Mouse (Mus musculus) hindbrain, postnatal 0 days (tissue): ENCODE data around the gene Mcrip1. TPM values are rescaled to one million over a fixed set of nuclear protein-coding genes. Genes with fewer than 3 reads are reported as not detected.
A peak's percentile ranks its signal among the peaks of the same experiment; 100 is the strongest.

ENCODE experiments used
- ATAC-seq: fragments of 200-750 bp; cut with Nextera tagmentation; 2 replicates; pipeline ENCODE4 v1.8.0; 2017; ENCODE audit warnings: mild to moderate bottlenecking, moderate TSS enrichment, moderate library complexity
- DNase-seq: peaks from one replicate; pipeline ENCODE4 v3.0.0-alpha.2; 2015; ENCODE audit warnings: low spot score
- H3K27ac ChIP-seq: fragments of 300-500 bp; sonication (generic); 2 replicates; pipeline ENCODE4 v1.5.1; 2014; ENCODE audit warnings: mild to moderate bottlenecking
- H3K27me3 ChIP-seq: fragments of 300-500 bp; sonication (generic); 2 replicates; pipeline ENCODE4 v1.6.1; 2014; ENCODE audit warnings: low read length, mixed read lengths; ENCODE audit not compliant: insufficient read depth
- H3K36me3 ChIP-seq: fragments of 300-500 bp; sonication (generic); 2 replicates; pipeline ENCODE4 v1.6.1; 2014; ENCODE audit warnings: low read length, mixed read lengths; ENCODE audit not compliant: insufficient read depth
- H3K4me1 ChIP-seq: fragments of 300-500 bp; sonication (generic); 2 replicates; pipeline ENCODE4 v1.6.1; 2014; ENCODE audit warnings: antibody characterized with exemption, low read length, mixed read lengths; ENCODE audit not compliant: insufficient read depth
- H3K4me2 ChIP-seq: fragments of 300-500 bp; sonication (generic); 2 replicates; pipeline ENCODE4 v1.6.1; 2014; ENCODE audit warnings: low read depth, mild to moderate bottlenecking, low read length, moderate library complexity, mixed read lengths
- H3K4me3 ChIP-seq: fragments of 300-500 bp; sonication (generic); 2 replicates; pipeline ENCODE4 v1.5.1; 2014; ENCODE audit warnings: low read length
- H3K9ac ChIP-seq: fragments of 300-500 bp; sonication (generic); replicated peaks from 2 replicates; pipeline ENCODE4 v1.6.1; 2014; ENCODE audit warnings: mild to moderate bottlenecking, low read length, moderate library complexity, mixed read lengths
- H3K9me3 ChIP-seq: fragments of 300-500 bp; sonication (generic); 2 replicates; pipeline ENCODE4 v1.6.1; 2016; ENCODE audit warnings: low read length, mixed read lengths
- CTCF ChIP-seq: IDR thresholded peaks from 2 replicates; pipeline ENCODE4 v1.5.1; 2016; ENCODE audit warnings: antibody characterized with exemption, control low read depth, low read depth
- WGBS: fragments of 180-500 bp; shearing (Covaris S2); extraction: QIAGEN DNeasy Blood & Tissue Kit; methylation state at CpG from one replicate; pipeline ENCODE4 v1.1.7; 2014; 5-methylcytosine and 5-hydroxymethylcytosine counted together
- polyA plus RNA-seq: library from polyadenylated mRNA; unstranded; fragments of >200 nt; fragmentation: Nextera tagmentation; extraction: Ambion mirVana; gene quantifications from 2 replicates; pipeline ENCODE4 v1.2.1, GENCODE M21; 2015
- total RNA-seq: library from RNA; depleted of rRNA; stranded (reverse); fragments of >200 nt; gene quantifications from 2 replicates; pipeline ENCODE4 v1.2.3, GENCODE M21; 2014; rRNA removed

The Mcrip1 gene
- total and polyA plus RNA-seq, 2 experiments from 2014 or later = 144 to 257 TPM

- no peak for ATAC-seq
- DNase-seq = no peak
- Histone ChIP-seq H3K9ac (no peak overlapping the region), H3K27me3 (no peaks in the 10 kb centered on the region), H3K4me1 (no peaks in the 10 kb centered on the region), H3K27ac (no peak overlapping the region), H3K9me3 (no peaks in the 10 kb centered on the region), H3K4me2 (no peak overlapping the region), H3K4me3 (no peak overlapping the region), H3K36me3 (peaks cover 38% of the 10 kb centered on the region)
- WGBS = 90% methylated on average over 5 of the region's 5 CpGs
- TF ChIP-seq CTCF = no peak
Measured at GRCm38 (mm10) chr11:120498891-120499290, 50.6 kb downstream of the Mcrip1 start.

- ATAC-seq = no peak
- peaks cover 38% of the 10 kb centered on the region for H3K36me3 ChIP-seq
- no peak overlapping the region for H3K4me3 ChIP-seq
- H3K4me1 ChIP-seq = peaks cover 5% of the 10 kb centered on the region
- no peak for TF ChIP-seq CTCF
- WGBS = 92% methylated on average over 12 of the region's 12 CpGs
- H3K4me2 ChIP-seq = no peak overlapping the region
- H3K9me3 ChIP-seq = no peaks in the 10 kb centered on the region
- no peak overlapping the region for H3K27ac ChIP-seq
- no peak for DNase-seq
- no peaks in the 10 kb centered on the region for H3K27me3 ChIP-seq
- no peak overlapping the region for H3K9ac ChIP-seq
Measured at GRCm38 (mm10) chr11:120498226-120498625, 51.3 kb downstream of the Mcrip1 start.

GRCm38 (mm10) chr11:120497436-120497835 lies 52.1 kb downstream of the Mcrip1 start:
- H3K4me1 ChIP-seq = peaks cover 10% of the 10 kb centered on the region
- ATAC-seq (no peak), DNase-seq (no peak)
- no peak overlapping the region for H3K4me3 ChIP-seq
- no peak overlapping the region for H3K27ac ChIP-seq
- TF ChIP-seq CTCF = no peak
- H3K9ac ChIP-seq = no peak overlapping the region
- peaks cover 38% of the 10 kb centered on the region for H3K36me3 ChIP-seq
- H3K27me3 ChIP-seq = no peaks in the 10 kb centered on the region
- H3K9me3 ChIP-seq = no peaks in the 10 kb centered on the region
- H3K4me2 ChIP-seq = no peak overlapping the region
- 94% methylated on average over 3 of the region's 3 CpGs for WGBS

GRCm38 (mm10) chr11:120493911-120494310 lies 55.6 kb downstream of the Mcrip1 start:
- 85% methylated on average over 3 of the region's 3 CpGs for WGBS
- H3K4me2 ChIP-seq = no peak overlapping the region

GRCm38 (mm10) chr11:120493351-120493750 lies 56.2 kb downstream of the Mcrip1 start:
- no peaks in the 10 kb centered on the region for H3K27me3 ChIP-seq
- H3K36me3 ChIP-seq = peaks cover 39% of the 10 kb centered on the region
- H3K4me3 ChIP-seq = peak overlapping the region; percentile 63
- H3K4me2 ChIP-seq = peak overlapping the region; percentile 77
- peak overlapping the region; percentile 59 for H3K9ac ChIP-seq
- DNase-seq = no peak
- H3K27ac ChIP-seq = peak overlapping the region; percentile 56; the same call in 1 of the 2 replicates
- no peaks in the 10 kb centered on the region for H3K9me3 ChIP-seq
- 49% methylated on average over 3 of the region's 3 CpGs for WGBS
- no peak for ATAC-seq
- peaks cover 19% of the 10 kb centered on the region for H3K4me1 ChIP-seq
- TF ChIP-seq CTCF = no peak

More at GRCm38 (mm10) chr11:120493911-120494310, 55.6 kb downstream of the Mcrip1 start:
- Histone ChIP-seq H3K4me1 (peaks cover 19% of the 10 kb centered on the region), H3K9me3 (no peaks in the 10 kb centered on the region), H3K36me3 (peaks cover 38% of the 10 kb centered on the region), H3K9ac (no peak overlapping the region), H3K4me3 (no peak overlapping the region), H3K27ac (no peak overlapping the region), H3K27me3 (no peaks in the 10 kb centered on the region)
- DNase-seq (no peak), ATAC-seq (no peak)
- no peak for TF ChIP-seq CTCF

Other genes starting within 250 kb of the Mcrip1 start
Only the 30 nearest of the 34 such genes appear.
- gene Actg1, start 201.2 kb downstream of the Mcrip1 start, total RNA-seq = 2,410 and 2,568 TPM in 2 replicates
- 3,348 and 3,639 TPM in 2 replicates for gene Actg1, start 201.2 kb downstream of the Mcrip1 start, polyA plus RNA-seq
- gene Fscn2, start 188.2 kb downstream of the Mcrip1 start, total RNA-seq = 3.0 and 9.0 TPM in 2 replicates
- gene Fscn2, start 188.2 kb downstream of the Mcrip1 start, polyA plus RNA-seq = 1.5 and 1.9 TPM in 2 replicates
- 175 and 178 TPM in 2 replicates for gene Faap100, start 171.0 kb downstream of the Mcrip1 start, total RNA-seq
- 74.6 and 76.4 TPM in 2 replicates for gene Faap100, start 171.0 kb downstream of the Mcrip1 start, polyA plus RNA-seq
- gene Nploc4, start 112.0 kb downstream of the Mcrip1 start, total RNA-seq = 65.8 and 76.3 TPM in 2 replicates
- 27.1 and 28.3 TPM in 2 replicates for gene Nploc4, start 112.0 kb downstream of the Mcrip1 start, polyA plus RNA-seq
- not detected in 2 replicates for gene Tspan10, start 107.1 kb downstream of the Mcrip1 start, total RNA-seq
- not detected in 2 replicates for gene Tspan10, start 107.1 kb downstream of the Mcrip1 start, polyA plus RNA-seq
- gene Pde6g, start 96.2 kb downstream of the Mcrip1 start, total RNA-seq = not detected in 2 replicates
- 0.23 TPM in 1 of 2 replicates, not detected in the other for gene Pde6g, start 96.2 kb downstream of the Mcrip1 start, polyA plus RNA-seq
- gene Oxld1, start 91.7 kb downstream of the Mcrip1 start, total RNA-seq = 11.7 and 11.9 TPM in 2 replicates
- 13.3 and 13.6 TPM in 2 replicates for gene Oxld1, start 91.7 kb downstream of the Mcrip1 start, polyA plus RNA-seq
- 10.4 and 15.4 TPM in 2 replicates for gene Ccdc137, start 91.6 kb downstream of the Mcrip1 start, total RNA-seq
- gene Ccdc137, start 91.6 kb downstream of the Mcrip1 start, polyA plus RNA-seq = 17.3 and 18.7 TPM in 2 replicates
- gene Arl16, start 82.1 kb downstream of the Mcrip1 start, total RNA-seq = 67.2 and 113 TPM in 2 replicates
- gene Arl16, start 82.1 kb downstream of the Mcrip1 start, polyA plus RNA-seq = 71.2 and 73.0 TPM in 2 replicates
- 37.5 and 52.4 TPM in 2 replicates for gene Mrpl12, start 65.1 kb downstream of the Mcrip1 start, total RNA-seq
- 147 and 155 TPM in 2 replicates for gene Mrpl12, start 65.1 kb downstream of the Mcrip1 start, polyA plus RNA-seq
- gene Slc25a10, start 57.9 kb downstream of the Mcrip1 start, total RNA-seq = 41.3 and 52.5 TPM in 2 replicates
- 28.0 and 28.8 TPM in 2 replicates for gene Slc25a10, start 57.9 kb downstream of the Mcrip1 start, polyA plus RNA-seq
- 0.99 and 3.1 TPM in 2 replicates for gene Gcgr, start 19.0 kb downstream of the Mcrip1 start, total RNA-seq
- gene Gcgr, start 19.0 kb downstream of the Mcrip1 start, polyA plus RNA-seq = 1.0 TPM in 2 replicates
- not detected in 2 replicates for gene Ppp1r27, start 1.4 kb upstream of the Mcrip1 start, total RNA-seq
- gene Ppp1r27, start 1.4 kb upstream of the Mcrip1 start, polyA plus RNA-seq = not detected in 2 replicates
- gene P4hb, start 23.5 kb upstream of the Mcrip1 start, total RNA-seq = 147 and 174 TPM in 2 replicates
- gene P4hb, start 23.5 kb upstream of the Mcrip1 start, polyA plus RNA-seq = 222 TPM in 2 replicates
- 252 and 297 TPM in 2 replicates for gene Arhgdia, start 31.9 kb upstream of the Mcrip1 start, total RNA-seq
- 403 and 425 TPM in 2 replicates for gene Arhgdia, start 31.9 kb upstream of the Mcrip1 start, polyA plus RNA-seq
- gene Alyref, start 48.6 kb upstream of the Mcrip1 start, total RNA-seq = 95.2 and 114 TPM in 2 replicates
- gene Alyref, start 48.6 kb upstream of the Mcrip1 start, polyA plus RNA-seq = 185 and 189 TPM in 2 replicates
- 38.0 and 39.6 TPM in 2 replicates for gene Anapc11, start 48.7 kb upstream of the Mcrip1 start, total RNA-seq
- gene Anapc11, start 48.7 kb upstream of the Mcrip1 start, polyA plus RNA-seq = 198 and 200 TPM in 2 replicates
- 0.78 TPM in 1 of 2 replicates, not detected in the other for gene Npb, start 58.8 kb upstream of the Mcrip1 start, total RNA-seq
- 1.8 and 3.0 TPM in 2 replicates for gene Npb, start 58.8 kb upstream of the Mcrip1 start, polyA plus RNA-seq
- 120 and 142 TPM in 2 replicates for gene Pcyt2, start 68.2 kb upstream of the Mcrip1 start, total RNA-seq
- 125 and 143 TPM in 2 replicates for gene Pcyt2, start 68.2 kb upstream of the Mcrip1 start, polyA plus RNA-seq
- 30.8 and 32.8 TPM in 2 replicates for gene Sirt7, start 75.5 kb upstream of the Mcrip1 start, total RNA-seq
- 32.3 and 38.3 TPM in 2 replicates for gene Sirt7, start 75.5 kb upstream of the Mcrip1 start, polyA plus RNA-seq
- 35.9 and 39.3 TPM in 2 replicates for gene Mafg, start 83.9 kb upstream of the Mcrip1 start, total RNA-seq
- gene Mafg, start 83.9 kb upstream of the Mcrip1 start, polyA plus RNA-seq = 36.5 and 38.9 TPM in 2 replicates
- gene Pycr1, start 94.0 kb upstream of the Mcrip1 start, total RNA-seq = 9.0 and 9.3 TPM in 2 replicates
- 13.2 and 13.8 TPM in 2 replicates for gene Pycr1, start 94.0 kb upstream of the Mcrip1 start, polyA plus RNA-seq
- gene Myadml2, start 98.4 kb upstream of the Mcrip1 start, total RNA-seq = 1.4 and 1.5 TPM in 2 replicates
- gene Myadml2, start 98.4 kb upstream of the Mcrip1 start, polyA plus RNA-seq = 1.3 and 1.5 TPM in 2 replicates
- gene Notum, start 111.4 kb upstream of the Mcrip1 start, total RNA-seq = 6.9 and 10.3 TPM in 2 replicates
- gene Notum, start 111.4 kb upstream of the Mcrip1 start, polyA plus RNA-seq = 3.0 and 4.1 TPM in 2 replicates
- gene Aspscr1, start 123.2 kb upstream of the Mcrip1 start, total RNA-seq = 105 and 130 TPM in 2 replicates
- 143 and 148 TPM in 2 replicates for gene Aspscr1, start 123.2 kb upstream of the Mcrip1 start, polyA plus RNA-seq
- gene Cenpx, start 164.0 kb upstream of the Mcrip1 start, total RNA-seq = 57.6 and 78.6 TPM in 2 replicates
- 99.7 and 100 TPM in 2 replicates for gene Cenpx, start 164.0 kb upstream of the Mcrip1 start, polyA plus RNA-seq
- 35.4 and 49.1 TPM in 2 replicates for gene Lrrc45, start 164.2 kb upstream of the Mcrip1 start, total RNA-seq
- 41.7 and 44.3 TPM in 2 replicates for gene Lrrc45, start 164.2 kb upstream of the Mcrip1 start, polyA plus RNA-seq
- 669 and 698 TPM in 2 replicates for gene Rac3, start 171.7 kb upstream of the Mcrip1 start, total RNA-seq
- gene Rac3, start 171.7 kb upstream of the Mcrip1 start, polyA plus RNA-seq = 593 and 639 TPM in 2 replicates
- gene Dcxr, start 177.6 kb upstream of the Mcrip1 start, total RNA-seq = 16.1 and 17.6 TPM in 2 replicates
- 20.2 and 21.3 TPM in 2 replicates for gene Dcxr, start 177.6 kb upstream of the Mcrip1 start, polyA plus RNA-seq
- gene Cbr2, start 182.4 kb upstream of the Mcrip1 start, total RNA-seq = 4.7 and 6.1 TPM in 2 replicates
- gene Cbr2, start 182.4 kb upstream of the Mcrip1 start, polyA plus RNA-seq = 3.5 and 4.0 TPM in 2 replicates